ENCODE assay signal across 8 mouse cellular contexts in the genomic region with DNA sequence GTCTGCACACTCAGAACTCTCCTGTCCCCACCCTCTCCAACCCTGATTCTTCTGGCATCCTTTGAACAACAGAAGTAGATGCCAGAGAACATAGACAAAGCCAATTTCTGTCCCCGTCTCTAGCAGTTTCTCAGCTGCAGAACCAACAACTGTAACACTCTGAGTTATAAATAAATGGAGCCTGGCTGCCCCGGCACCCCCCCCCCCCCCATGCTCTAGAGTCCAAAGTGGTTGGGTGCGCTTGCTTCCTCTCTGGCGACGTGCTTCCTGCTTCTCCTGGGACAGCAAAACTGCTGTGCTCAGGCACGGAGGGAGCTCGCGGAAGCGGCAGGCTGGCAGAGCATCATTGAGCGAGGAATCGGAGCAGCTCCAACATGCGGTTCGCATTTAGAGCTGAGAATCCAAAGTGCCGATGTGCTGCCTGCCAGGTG. TPM values are rescaled to one million over a fixed set of nuclear protein-coding genes. Genes with fewer than 3 reads are reported as not detected.
DNase-seq lines count a peak whose midpoint lies in the region; ATAC-seq lines count a peak whose summit lies in the region.

No protein-coding gene starts in this region.

- DNase-seq in midbrain, embryonic 10.5 days (ENCODE audit: low spot score), result no peak
- DNase-seq in heart, adult 8-10 months (ENCODE audit: low spot score), result peak; percentile 78
- peak; percentile 78 for DNase-seq in kidney, postnatal 10 days
- peak; percentile 66 for DNase-seq in lung, postnatal 14 days
- DNase-seq in spleen, postnatal 4 days (ENCODE audit: low spot score in 2 of 2), result no peak
- DNase-seq in cerebellum, adult 9-11 months, result no peak

- H3K9me3 ChIP-seq in midbrain, embryonic 10.5 days (replicated peaks), result no peaks in the 10 kb centered on the region
- no peaks in the 10 kb centered on the region for H3K9me3 ChIP-seq in midbrain, embryonic 13.5 days
- H3K9me3 ChIP-seq in stomach, embryonic 15.5 days, result no peaks in the 10 kb centered on the region

- no peak overlapping the region for H3K4me3 ChIP-seq in midbrain, embryonic 10.5 days
- no peak overlapping the region for H3K4me3 ChIP-seq in midbrain, embryonic 13.5 days (replicated peaks)
- no peak overlapping the region for H3K4me3 ChIP-seq in stomach, embryonic 15.5 days (replicated peaks)

- H3K27ac ChIP-seq in midbrain, embryonic 10.5 days (replicated peaks), result 0 out of 2 replicates have a peak overlapping the region, but pooled peaks have one; percentile 9
- no peak overlapping the region for H3K27ac ChIP-seq in midbrain, embryonic 13.5 days
- no peak overlapping the region for H3K27ac ChIP-seq in stomach, embryonic 15.5 days

- no peak for ATAC-seq in midbrain, embryonic 13.5 days
- no peak for ATAC-seq in stomach, embryonic 15.5 days (ENCODE audit: insufficient read depth, low FRiP score, low read depth)

- H3K27me3 ChIP-seq in midbrain, embryonic 10.5 days (ENCODE audit: low read depth, poor library complexity, severe bottlenecking), result peaks cover 56% of the 10 kb centered on the region
- H3K27me3 ChIP-seq in midbrain, embryonic 13.5 days, result peaks cover 33% of the 10 kb centered on the region
- no peaks in the 10 kb centered on the region for H3K27me3 ChIP-seq in stomach, embryonic 15.5 days (replicated peaks)

- 74% methylated on average over 14 of the region's 14 CpGs for WGBS in midbrain, embryonic 10.5 days
- 66% methylated on average over 14 of the region's 14 CpGs for WGBS in midbrain, embryonic 13.5 days
- 48% methylated on average over 14 of the region's 14 CpGs for WGBS in stomach, embryonic 15.5 days

- H3K4me1 ChIP-seq in midbrain, embryonic 10.5 days, result peaks cover 30% of the 10 kb centered on the region
- H3K4me1 ChIP-seq in midbrain, embryonic 13.5 days (replicated peaks), result peaks cover 8% of the 10 kb centered on the region
- peaks cover 19% of the 10 kb centered on the region for H3K4me1 ChIP-seq in stomach, embryonic 15.5 days

- H3K9ac ChIP-seq in midbrain, embryonic 13.5 days (replicated peaks), result no peak overlapping the region
- H3K9ac ChIP-seq in stomach, embryonic 15.5 days, result no peak overlapping the region

- H3K36me3 ChIP-seq in midbrain, embryonic 10.5 days, result no peaks in the 10 kb centered on the region
- H3K36me3 ChIP-seq in midbrain, embryonic 13.5 days, result no peaks in the 10 kb centered on the region
- H3K36me3 ChIP-seq in stomach, embryonic 15.5 days, result no peaks in the 10 kb centered on the region

- no peak overlapping the region for H3K4me2 ChIP-seq in midbrain, embryonic 13.5 days (replicated peaks)
- H3K4me2 ChIP-seq in stomach, embryonic 15.5 days, result 0 out of 2 replicates have a peak overlapping the region, but pooled peaks have one; percentile 13

RNA-seq across cellular contexts. Expression of a gene that starts 4.6 kb away (rescaled TPM):
- polyA plus RNA-seq in midbrain, embryonic 10.5 days (2016; fragmentation: Nextera tagmentation; extraction: Ambion mirVana), result 4.0 and 5.2 TPM in 2 replicates
- 0.98 and 1.4 TPM in 2 replicates for polyA plus RNA-seq in midbrain, embryonic 13.5 days (2015; fragmentation: Nextera tagmentation; extraction: Ambion mirVana)
- 10 to 100 TPM; 24.9 to 42.6 (median 36.7) TPM for total RNA-seq in heart, adult 8-10 months (2022)
- polyA plus RNA-seq in stomach, embryonic 15.5 days (2015; fragmentation: Nextera tagmentation; extraction: Ambion mirVana), result 16.2 and 17.6 TPM in 2 replicates

Comparison
In these comparisons a context has a peak if more than half of its experiments do, and no peak if none do; other contexts are left out.
1. DNase-seq: peak in heart, adult 8-10 months (single experiment), kidney, postnatal 10 days (single experiment) and lung, postnatal 14 days (single experiment); none in midbrain, embryonic 10.5 days (single experiment), spleen, postnatal 4 days (0 of 2) and cerebellum, adult 9-11 months (single experiment).